Mouse (Mus musculus): ENCODE measurements at regions not wholly inside any gene's neighbourhood (a gene's known extent, or its start where the extent isn't known, plus 50 kb on each side); places are given as distances from the start of the nearest gene placed in this dataset.

- no peak for TF ChIP-seq ZNF384 (IDR thresholded peaks at IDR 0.05; ENCODE audit: low read depth, low read length)
- TF ChIP-seq CHD2 (IDR thresholded peaks at IDR 0.05; ENCODE audit: low read depth, low read length), result no peak
- TF ChIP-seq HCFC1 (IDR thresholded peaks at IDR 0.05; ENCODE audit: borderline replicate concordance, insufficient read depth, low read length), result no peak
Observed at GRCm38 (mm10) chr15:60701273-60701672, 152.3 kb downstream of the Fam84b start.

Data from ES-E14 (cell line).